Mouse (Mus musculus): ENCODE data around the gene Rab20.

DNA sequence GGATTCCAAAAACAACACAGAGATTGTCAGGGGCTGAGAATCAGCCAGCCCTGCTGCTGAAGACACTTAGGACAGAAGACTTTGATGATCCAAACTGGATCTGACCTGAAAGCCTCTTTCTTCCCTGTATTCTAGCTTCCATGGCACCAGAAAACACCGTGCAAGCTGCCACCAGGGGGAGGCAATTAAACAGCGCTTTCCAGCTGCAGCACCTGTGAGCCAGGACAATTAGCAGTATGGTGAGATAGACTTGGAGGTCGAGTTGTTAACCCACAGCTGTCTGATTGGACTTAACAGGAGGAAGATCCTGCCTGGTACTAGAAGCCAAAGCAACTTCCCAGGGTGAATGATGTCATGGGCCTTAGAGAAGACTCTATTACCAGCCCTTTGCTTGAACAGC lies 9.4 kb downstream of the Rab20 start:
- TF ChIP-seq ZC3H11A (IDR thresholded peaks at IDR 0.05; ENCODE audit: borderline replicate concordance, low read depth, low read length) = 0 out of 2 replicates have a peak, but pooled peaks have one; percentile 11
- TF ChIP-seq HCFC1 (IDR thresholded peaks at IDR 0.05; ENCODE audit: borderline replicate concordance, insufficient read depth, low read length) = no peak
- TF ChIP-seq CHD2 (IDR thresholded peaks at IDR 0.05; ENCODE audit: low read depth, low read length) = no peak

Data from ES-E14 (cell line).